Mouse (Mus musculus): Measurements from ENCODE around the gene Siae.

DNA sequence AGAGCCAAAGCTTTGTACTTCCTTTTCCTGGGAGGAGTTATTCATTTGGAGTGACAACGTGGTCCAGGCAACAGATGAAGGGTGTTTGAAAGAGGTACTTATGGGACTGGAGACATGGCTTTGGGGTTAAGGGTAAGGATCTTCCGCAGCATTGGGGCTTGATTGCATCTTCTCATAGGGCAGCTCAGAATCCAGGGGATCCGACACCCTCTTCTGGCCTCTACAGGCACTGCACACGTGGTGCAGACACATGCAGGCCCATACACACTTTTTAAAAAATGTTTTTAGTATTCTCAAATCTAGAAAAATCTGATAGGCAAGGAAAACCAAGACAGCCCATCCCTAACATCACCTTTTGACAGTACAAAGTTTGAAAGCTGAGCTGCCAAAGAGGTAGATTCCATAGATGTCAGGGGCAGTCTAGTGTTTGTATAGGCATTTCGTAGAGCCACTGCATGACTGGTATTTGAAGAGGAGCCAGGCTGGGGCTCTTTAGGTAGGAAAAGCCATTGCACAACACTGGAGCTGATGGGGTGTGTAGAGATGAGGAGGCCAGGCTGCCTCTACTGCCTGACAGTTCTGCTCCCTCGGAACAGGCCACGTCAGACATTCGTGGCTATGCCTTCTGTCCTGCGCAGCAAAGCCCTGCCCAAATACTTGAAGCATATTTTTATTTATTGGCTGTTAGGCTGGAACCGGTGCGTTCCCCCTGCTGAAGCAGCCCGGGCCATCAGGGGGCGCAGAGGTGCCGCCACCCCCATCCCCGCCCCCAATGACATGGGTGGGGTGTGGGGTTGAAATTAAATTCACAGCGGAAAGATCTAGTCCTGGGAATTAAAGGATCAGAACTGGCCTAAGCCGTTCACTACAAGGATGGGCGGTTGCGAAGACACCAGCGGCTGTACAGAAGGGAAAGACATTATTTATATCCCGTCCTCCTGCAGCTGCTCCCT lies 28.8 kb upstream of the Siae start:
- TF ChIP-seq CTCF (IDR thresholded peaks at IDR 0.05; ENCODE audit: borderline replicate concordance, control insufficient read depth, extremely low read depth, insufficient read depth, low read length, poor library complexity) (no peak), POLR2A (IDR thresholded peaks at IDR 0.05; ENCODE audit: control insufficient read depth, extremely low read depth, insufficient read depth, low read length, poor library complexity) (no peak)

Measured in thymus, adult 2 months (tissue).